Mouse (Mus musculus) neural tube, embryonic 13.5 days (tissue): ENCODE results near the gene Vmn1r25. TPM values are rescaled to one million over a fixed set of nuclear protein-coding genes. Genes with fewer than 3 reads are reported as not detected.
"Not testable (repeated sequence)": the region's sequence is repeated elsewhere in the genome, so short reads cannot be mapped to it uniquely, and the experiment has no call there.

Experiments
- ATAC-seq: fragments of 200-750 bp; cut with Nextera tagmentation; 2 replicates; pipeline ENCODE4 v1.8.0; 2017; ENCODE audit warnings: low read depth, mild to moderate bottlenecking, moderate TSS enrichment, moderate library complexity
- H3K27ac ChIP-seq: fragments of 300-500 bp; sonication (generic); replicated peaks from 2 replicates; pipeline ENCODE4 v1.5.1; 2015; ENCODE audit warnings: moderate library complexity, mild to moderate bottlenecking, inconsistent platforms
- H3K27me3 ChIP-seq: fragments of 300-500 bp; sonication (generic); 2 replicates; pipeline ENCODE4 v1.6.1; 2015; ENCODE audit warnings: mild to moderate bottlenecking, inconsistent platforms
- H3K36me3 ChIP-seq: fragments of 300-500 bp; sonication (generic); 2 replicates; pipeline ENCODE4 v1.6.1; 2015; ENCODE audit warnings: mild to moderate bottlenecking, inconsistent platforms
- H3K4me1 ChIP-seq: fragments of 300-500 bp; sonication (generic); replicated peaks from 2 replicates; pipeline ENCODE4 v1.6.1; 2015; ENCODE audit warnings: inconsistent platforms
- H3K4me2 ChIP-seq: fragments of 300-500 bp; sonication (generic); 2 replicates; pipeline ENCODE4 v1.6.1; 2015; ENCODE audit warnings: inconsistent platforms, mild to moderate bottlenecking, moderate library complexity
- H3K4me3 ChIP-seq: fragments of 300-500 bp; sonication (generic); 2 replicates; pipeline ENCODE4 v1.5.1; 2015; ENCODE audit warnings: mild to moderate bottlenecking, inconsistent platforms
- H3K9ac ChIP-seq: fragments of 300-500 bp; sonication (generic); 2 replicates; pipeline ENCODE4 v1.6.1; 2015; ENCODE audit warnings: moderate library complexity, mild to moderate bottlenecking, inconsistent platforms
- H3K9me3 ChIP-seq: fragments of 300-500 bp; sonication (generic); 2 replicates; pipeline ENCODE4 v1.6.1; 2016; ENCODE audit warnings: inconsistent platforms
- WGBS: fragments of 180-500 bp; shearing (Covaris S2); methylation state at CpG from one replicate; pipeline ENCODE4 v1.1.7; 2015; 5-methylcytosine and 5-hydroxymethylcytosine counted together
- polyA plus RNA-seq: library from polyadenylated mRNA; unstranded; fragments of >200 nt; fragmentation: Nextera tagmentation; extraction: Ambion mirVana; gene quantifications from 2 replicates; pipeline ENCODE4 v1.2.1, GENCODE M21; 2015

Gene Vmn1r25
- not detected in 2 replicates for polyA plus RNA-seq

DNA sequence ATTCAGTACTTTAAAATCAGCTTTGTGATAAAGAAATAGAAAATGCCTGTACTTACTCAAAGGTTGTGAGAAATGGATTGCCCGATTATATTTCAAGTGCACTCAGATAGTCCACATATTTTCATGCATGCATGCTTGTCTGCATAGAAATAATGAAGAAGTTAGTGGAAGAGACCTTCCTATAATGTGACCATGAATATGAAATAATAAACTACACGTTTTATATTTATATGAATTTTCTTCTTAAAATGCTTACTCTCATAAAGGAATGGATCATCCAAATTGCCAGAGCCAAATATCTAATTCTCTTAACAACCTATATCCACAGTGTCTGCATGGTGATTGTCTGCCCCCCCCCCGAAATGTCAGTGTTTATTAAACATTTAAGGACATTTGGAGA, at the start of gene Vmn1r25:
TSS of gene Vmn1r25 (minus strand) at position 101 of the 400 bp plus-strand sequence.
- Histone ChIP-seq H3K4me3 (no peak within 1 kb of the TSS), H3K27me3 (no peaks in the 10 kb centered on the region), H3K36me3 (no peaks in the 10 kb centered on the region), H3K9me3 (no peaks in the 10 kb centered on the region), H3K4me1 (no peaks in the 10 kb centered on the region), H3K27ac (no peak within 1 kb of the TSS), H3K9ac (no peak within 1 kb of the TSS), H3K4me2 (no peak within 1 kb of the TSS)
- 70% methylated on average over 3 of the region's 3 CpGs for WGBS
- ATAC-seq, result no peak

GRCm38 (mm10) chr6:58017478-58017877, 36.9 kb upstream of the Vmn1r25 start:
- not testable (repeated sequence) for H3K9ac ChIP-seq, H3K27me3 ChIP-seq, H3K9me3 ChIP-seq, H3K4me2 ChIP-seq, H3K36me3 ChIP-seq, H3K4me3 ChIP-seq, H3K4me1 ChIP-seq, H3K27ac ChIP-seq, ATAC-seq
- 93% methylated on average over 21 of the region's 21 CpGs for WGBS

- WGBS, result 100% methylated on average over 1 of the region's 1 CpGs
- no peaks in the 10 kb centered on the region for H3K27me3 ChIP-seq
- H3K27ac ChIP-seq, result no peak within 1 kb of the TSS
- H3K9me3 ChIP-seq, result no peaks in the 10 kb centered on the region
- no peak within 1 kb of the TSS for H3K4me2 ChIP-seq
- H3K36me3 ChIP-seq, result no peaks in the 10 kb centered on the region
- H3K9ac ChIP-seq, result no peak within 1 kb of the TSS
- H3K4me3 ChIP-seq, result no peak within 1 kb of the TSS
- H3K4me1 ChIP-seq, result no peaks in the 10 kb centered on the region
- ATAC-seq, result no peak
Observed at GRCm38 (mm10) chr6:58015059-58015458, 34.4 kb upstream of the Vmn1r25 start, which contains the start of gene Vmn1r26. Vmn1r26 (minus strand) TSS chr6:58015159.

GRCm38 (mm10) chr6:57961403-57961802, 19.2 kb downstream of the Vmn1r25 start, which contains the start of gene Vmn1r24:
Vmn1r24 (minus strand) TSS chr6:57961503.
- H3K36me3 ChIP-seq, H3K4me1 ChIP-seq, H3K4me3 ChIP-seq, H3K9me3 ChIP-seq, H3K4me2 ChIP-seq, H3K27me3 ChIP-seq, ATAC-seq, H3K27ac ChIP-seq, H3K9ac ChIP-seq: not testable (repeated sequence)
- 75% methylated on average over 1 of the region's 1 CpGs for WGBS

Other genes with a start within 250 kb of the Vmn1r25 start
- gene Vopp1, start 155.7 kb downstream of the Vmn1r25 start, polyA plus RNA-seq, result 176 and 185 TPM in 2 replicates
- gene Vmn1r21, start 130.5 kb downstream of the Vmn1r25 start, polyA plus RNA-seq, result not detected in 2 replicates
- gene Vmn1r22, start 72.8 kb downstream of the Vmn1r25 start, polyA plus RNA-seq, result not detected in 2 replicates
- not detected in 2 replicates for gene Vmn1r23, start 54.0 kb downstream of the Vmn1r25 start, polyA plus RNA-seq
- not detected in 2 replicates for gene Vmn1r24, start 19.3 kb downstream of the Vmn1r25 start, polyA plus RNA-seq
- gene Vmn1r26, start 34.3 kb upstream of the Vmn1r25 start, polyA plus RNA-seq, result not detected in 2 replicates
- gene Vmn1r27, start 238.0 kb upstream of the Vmn1r25 start, polyA plus RNA-seq, result not detected in 2 replicates